Mouse (Mus musculus) limb, embryonic 13.5 days (tissue): ENCODE measurements around the gene Gpr182. TPM values are rescaled to one million over a fixed set of nuclear protein-coding genes. Genes with fewer than 3 reads are reported as not detected.

Experiments
- ATAC-seq: fragments of 200-750 bp; cut with Nextera tagmentation; 2 replicates; pipeline ENCODE4 v1.8.0; 2017; ENCODE audit warnings: low read depth, moderate number of reproducible peaks, moderate TSS enrichment; ENCODE audit not compliant: low FRiP score
- H3K27ac ChIP-seq: fragments of 300-500 bp; sonication (generic); 2 replicates; pipeline ENCODE4 v1.5.1; 2015; ENCODE audit warnings: inconsistent platforms, mild to moderate bottlenecking, moderate library complexity
- H3K27me3 ChIP-seq: fragments of 300-500 bp; sonication (generic); 2 replicates; pipeline ENCODE4 v1.6.1; 2015; ENCODE audit warnings: mild to moderate bottlenecking, inconsistent platforms
- H3K36me3 ChIP-seq: fragments of 300-500 bp; sonication (generic); 2 replicates; pipeline ENCODE4 v1.6.1; 2015; ENCODE audit warnings: inconsistent platforms, mild to moderate bottlenecking, moderate library complexity
- H3K4me1 ChIP-seq: fragments of 300-500 bp; sonication (generic); 2 replicates; pipeline ENCODE4 v1.6.1; 2015; ENCODE audit warnings: inconsistent platforms
- H3K4me2 ChIP-seq: fragments of 300-500 bp; sonication (generic); replicated peaks from 2 replicates; pipeline ENCODE4 v1.6.1; 2015; ENCODE audit warnings: inconsistent platforms, mild to moderate bottlenecking, moderate library complexity
- H3K4me3 ChIP-seq: fragments of 300-500 bp; sonication (generic); 2 replicates; pipeline ENCODE4 v1.5.1; 2015; ENCODE audit warnings: moderate library complexity, mild to moderate bottlenecking, inconsistent platforms
- H3K9ac ChIP-seq: fragments of 300-500 bp; sonication (generic); 2 replicates; pipeline ENCODE4 v1.6.1; 2015; ENCODE audit warnings: mild to moderate bottlenecking, inconsistent platforms
- H3K9me3 ChIP-seq: fragments of 300-500 bp; sonication (generic); 2 replicates; pipeline ENCODE4 v1.6.1; 2016; ENCODE audit warnings: inconsistent platforms
- WGBS: fragments of 180-500 bp; shearing (Covaris S2); methylation state at CpG from one replicate; pipeline ENCODE4 v1.1.7; 2015; 5-methylcytosine and 5-hydroxymethylcytosine counted together
- polyA plus RNA-seq: library from polyadenylated mRNA; unstranded; fragments of >200 nt; fragmentation: Nextera tagmentation; extraction: Ambion mirVana; gene quantifications from 2 replicates; pipeline ENCODE4 v1.2.1, GENCODE M21; 2015

Gpr182 gene
- polyA plus RNA-seq, 1 experiment from 2014 or later: 0.71 TPM

GRCm38 (mm10) chr10:127708850-127709370, 42.6 kb downstream of the Gpr182 start:
- no peak for ATAC-seq
- no peak overlapping the region for H3K4me2 ChIP-seq
- H3K4me3 ChIP-seq: no peak overlapping the region
- no peaks in the 10 kb centered on the region for H3K9me3 ChIP-seq
- no peaks in the 10 kb centered on the region for H3K36me3 ChIP-seq
- H3K4me1 ChIP-seq: peaks cover 11% of the 10 kb centered on the region; the same call in 1 of the 2 replicates
- whole genome bisulfite sequencing: 86% methylated on average over 3 of the region's 3 CpGs
- H3K9ac ChIP-seq: no peak overlapping the region
- H3K27me3 ChIP-seq: no peaks in the 10 kb centered on the region
- no peak overlapping the region for H3K27ac ChIP-seq

DNA sequence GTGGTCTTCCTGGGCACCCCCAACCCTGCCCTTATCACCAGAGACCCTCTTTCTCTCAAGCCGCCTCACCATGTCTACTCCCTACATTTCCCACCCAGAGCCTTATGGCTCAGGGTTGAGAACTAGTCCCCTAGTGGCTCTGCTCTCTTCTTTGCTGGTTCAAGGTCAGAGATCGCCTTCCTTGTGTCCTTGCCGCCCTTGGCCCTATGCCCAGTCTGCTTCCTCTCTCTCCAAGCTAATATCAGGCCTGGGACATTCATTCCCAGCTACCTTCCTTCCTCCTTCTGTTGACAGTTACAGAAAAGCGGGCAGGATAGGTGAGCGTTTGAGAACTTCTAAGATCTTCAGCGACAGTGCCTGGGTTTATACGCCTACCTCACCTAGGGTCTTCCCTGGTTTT, 43.8 kb downstream of the Gpr182 start:
- no peak overlapping the region for H3K4me3 ChIP-seq
- 88% methylated on average over 7 of the region's 7 CpGs for WGBS
- H3K27ac ChIP-seq: no peak overlapping the region
- H3K9me3 ChIP-seq: no peaks in the 10 kb centered on the region
- no peaks in the 10 kb centered on the region for H3K27me3 ChIP-seq
- no peak overlapping the region for H3K9ac ChIP-seq
- H3K4me2 ChIP-seq: no peak overlapping the region
- H3K4me1 ChIP-seq: peaks cover 8% of the 10 kb centered on the region; the same call in 1 of the 2 replicates
- no peaks in the 10 kb centered on the region for H3K36me3 ChIP-seq
- no peak for ATAC-seq

- Histone ChIP-seq H3K4me2 (no peak overlapping the region), H3K9me3 (no peaks in the 10 kb centered on the region), H3K36me3 (no peaks in the 10 kb centered on the region), H3K27me3 (no peaks in the 10 kb centered on the region), H3K4me1 (no peaks in the 10 kb centered on the region), H3K9ac (no peak overlapping the region), H3K27ac (no peak overlapping the region), H3K4me3 (no peak overlapping the region)
- WGBS: 94% methylated on average over 4 of the region's 4 CpGs
- ATAC-seq: no peak
These were observed 45.7 kb downstream of the Gpr182 start for GRCm38 (mm10) chr10:127705783-127706182.

GRCm38 (mm10) chr10:127704766-127705220, 46.7 kb downstream of the Gpr182 start, which contains the start of gene Myo1a:
Gene Myo1a (plus strand): TSS chr10:127705170.
- H3K4me2 ChIP-seq: no peak within 1 kb of the TSS
- H3K27ac ChIP-seq: no peak within 1 kb of the TSS
- H3K27me3 ChIP-seq: no peaks in the 10 kb centered on the region
- 69% methylated on average over 2 of the region's 2 CpGs for WGBS
- no peaks in the 10 kb centered on the region for H3K4me1 ChIP-seq
- peaks cover 6% of the 10 kb centered on the region; the same call in 1 of the 2 replicates for H3K36me3 ChIP-seq
- no peak within 1 kb of the TSS for H3K9ac ChIP-seq
- no peak within 1 kb of the TSS for H3K4me3 ChIP-seq
- ATAC-seq: no peak
- H3K9me3 ChIP-seq: no peaks in the 10 kb centered on the region

- no peaks in the 10 kb centered on the region for H3K9me3 ChIP-seq
- no peak overlapping the region for H3K27ac ChIP-seq
- no peaks in the 10 kb centered on the region for H3K27me3 ChIP-seq
- H3K4me2 ChIP-seq: no peak overlapping the region
- H3K9ac ChIP-seq: no peak overlapping the region
- 67% methylated on average over 2 of the region's 2 CpGs for WGBS
- no peaks in the 10 kb centered on the region for H3K4me1 ChIP-seq
- ATAC-seq: no peak
- no peak overlapping the region for H3K4me3 ChIP-seq
- H3K36me3 ChIP-seq: peaks cover 11% of the 10 kb centered on the region
These were observed 47.2 kb downstream of the Gpr182 start for GRCm38 (mm10) chr10:127704293-127704692.

DNA sequence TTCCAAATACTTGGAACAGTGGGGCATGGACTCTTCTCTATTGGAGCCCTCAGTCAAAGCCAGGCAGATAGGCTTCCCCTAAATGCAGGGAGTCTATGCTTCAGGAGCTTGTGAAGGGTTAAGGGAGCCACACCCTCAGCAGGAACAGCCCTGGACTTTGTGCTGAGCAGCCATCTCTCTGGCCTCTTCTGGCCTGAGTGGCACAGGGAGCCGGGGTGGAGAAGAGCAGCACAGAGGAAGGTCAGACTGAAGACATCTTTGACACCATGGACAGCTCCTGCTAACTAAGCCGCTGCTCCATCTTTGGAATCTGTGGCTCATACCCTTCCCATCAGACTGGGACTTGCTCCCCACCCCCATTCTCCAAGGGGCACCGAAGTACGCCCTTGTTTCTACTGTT, 48.2 kb downstream of the Gpr182 start:
- Histone ChIP-seq H3K36me3 (peaks cover 21% of the 10 kb centered on the region), H3K9me3 (no peaks in the 10 kb centered on the region), H3K9ac (no peak overlapping the region), H3K4me2 (no peak overlapping the region), H3K4me1 (no peaks in the 10 kb centered on the region), H3K27ac (no peak overlapping the region), H3K27me3 (no peaks in the 10 kb centered on the region), H3K4me3 (no peak overlapping the region)
- 37% methylated on average over 4 of the region's 4 CpGs for WGBS
- no peak for ATAC-seq

DNA sequence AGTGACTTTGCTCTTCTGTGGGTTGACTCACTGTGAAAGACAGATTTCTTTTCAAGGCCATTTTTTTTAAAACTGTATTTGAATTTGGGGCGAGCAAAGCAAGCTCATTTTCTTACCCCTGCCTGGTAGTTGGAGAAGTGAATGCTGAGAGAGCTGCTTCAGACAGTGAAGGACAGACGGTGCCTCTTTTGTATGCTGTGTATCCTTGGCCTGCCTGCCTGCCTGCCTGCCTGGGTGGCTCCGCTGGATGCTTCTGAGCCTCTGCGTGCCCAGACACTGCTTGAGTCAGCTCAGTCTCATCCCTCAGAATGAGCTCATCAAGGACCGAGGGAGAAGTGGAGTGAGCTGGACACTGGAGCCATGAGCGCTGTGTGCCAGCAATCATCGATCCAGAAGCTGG, 52.6 kb downstream of the Gpr182 start:
- Histone ChIP-seq H3K4me1 (no peaks in the 10 kb centered on the region), H3K27me3 (no peaks in the 10 kb centered on the region), H3K36me3 (peaks cover 54% of the 10 kb centered on the region), H3K4me2 (no peak overlapping the region), H3K9me3 (no peaks in the 10 kb centered on the region), H3K4me3 (no peak overlapping the region), H3K27ac (no peak overlapping the region), H3K9ac (no peak overlapping the region)
- no peak for ATAC-seq
- WGBS: 89% methylated on average over 7 of the region's 7 CpGs

Other genes with a start within 250 kb of the Gpr182 start
- gene Ndufa4l2, start 236.8 kb downstream of the Gpr182 start, polyA plus RNA-seq: 8.7 and 10.1 TPM in 2 replicates
- gene Shmt2, start 229.3 kb downstream of the Gpr182 start, polyA plus RNA-seq: 97.4 and 98.1 TPM in 2 replicates
- gene Nxph4, start 217.2 kb downstream of the Gpr182 start, polyA plus RNA-seq: 10.7 and 12.5 TPM in 2 replicates
- gene Lrp1, start 130.6 kb downstream of the Gpr182 start, polyA plus RNA-seq: 123 and 127 TPM in 2 replicates
- gene Stat6, start 108.7 kb downstream of the Gpr182 start, polyA plus RNA-seq: 14.3 and 15.0 TPM in 2 replicates
- 9.3 and 9.9 TPM in 2 replicates for gene Nemp1, start 84.8 kb downstream of the Gpr182 start, polyA plus RNA-seq
- gene Nab2, start 83.2 kb downstream of the Gpr182 start, polyA plus RNA-seq: 18.1 and 18.5 TPM in 2 replicates
- 0.31 and 0.42 TPM in 2 replicates for gene Myo1a, start 46.6 kb downstream of the Gpr182 start, polyA plus RNA-seq
- 0.70 and 1.8 TPM in 2 replicates for gene Tac2, start 27.3 kb downstream of the Gpr182 start, polyA plus RNA-seq
- gene Zbtb39, start 12.2 kb downstream of the Gpr182 start, polyA plus RNA-seq: 3.9 and 4.0 TPM in 2 replicates
- not detected in 2 replicates for gene Rdh1, start 8.0 kb upstream of the Gpr182 start, polyA plus RNA-seq
- gene Rdh16f1, start 8.1 kb upstream of the Gpr182 start, polyA plus RNA-seq: not detected in 2 replicates
- 0.18 and 0.27 TPM in 2 replicates for gene Rdh9, start 24.7 kb upstream of the Gpr182 start, polyA plus RNA-seq
- gene Rdh16, start 49.4 kb upstream of the Gpr182 start, polyA plus RNA-seq: not detected in 2 replicates
- not detected in 2 replicates for gene Rdh19, start 98.2 kb upstream of the Gpr182 start, polyA plus RNA-seq
- not detected in 2 replicates for gene Rdh16f2, start 114.7 kb upstream of the Gpr182 start, polyA plus RNA-seq
- not detected in 2 replicates for gene Rdh7, start 137.1 kb upstream of the Gpr182 start, polyA plus RNA-seq
- not detected in 2 replicates for gene Sdr9c7, start 146.8 kb upstream of the Gpr182 start, polyA plus RNA-seq